Mouse (Mus musculus): ENCODE measurements around the gene Cyp26c1. TPM values are rescaled to one million over a fixed set of nuclear protein-coding genes. Genes with fewer than 3 reads are reported as not detected.

The Cyp26c1 gene
- not detected in 2 replicates for polyA plus RNA-seq (2012; rRNA removed; ENCODE audit: low replicate concordance)

DNA sequence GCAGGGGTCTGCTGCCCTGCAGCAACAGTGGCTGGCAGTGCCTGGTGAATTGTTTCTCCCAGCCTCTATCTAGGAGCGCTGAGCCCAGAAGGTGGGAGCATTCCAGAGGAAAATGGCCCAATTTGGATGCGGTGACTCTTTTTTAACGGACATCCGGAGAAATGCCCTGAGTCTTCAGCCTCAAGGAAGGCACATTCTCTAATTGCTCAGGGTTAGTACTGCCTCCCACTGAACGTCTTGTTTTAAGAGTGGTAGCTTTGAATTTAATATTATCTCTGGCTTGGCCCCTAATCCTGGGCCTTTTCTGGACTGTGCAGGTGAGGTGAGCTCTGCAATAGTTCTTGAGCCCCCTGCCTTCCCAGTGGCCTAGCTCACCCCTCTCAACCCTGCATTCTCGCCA is at the start of gene Cyp26c1:
Gene Cyp26c1 (plus strand): TSS at position 301 of the 400 bp plus-strand sequence.

DNA sequence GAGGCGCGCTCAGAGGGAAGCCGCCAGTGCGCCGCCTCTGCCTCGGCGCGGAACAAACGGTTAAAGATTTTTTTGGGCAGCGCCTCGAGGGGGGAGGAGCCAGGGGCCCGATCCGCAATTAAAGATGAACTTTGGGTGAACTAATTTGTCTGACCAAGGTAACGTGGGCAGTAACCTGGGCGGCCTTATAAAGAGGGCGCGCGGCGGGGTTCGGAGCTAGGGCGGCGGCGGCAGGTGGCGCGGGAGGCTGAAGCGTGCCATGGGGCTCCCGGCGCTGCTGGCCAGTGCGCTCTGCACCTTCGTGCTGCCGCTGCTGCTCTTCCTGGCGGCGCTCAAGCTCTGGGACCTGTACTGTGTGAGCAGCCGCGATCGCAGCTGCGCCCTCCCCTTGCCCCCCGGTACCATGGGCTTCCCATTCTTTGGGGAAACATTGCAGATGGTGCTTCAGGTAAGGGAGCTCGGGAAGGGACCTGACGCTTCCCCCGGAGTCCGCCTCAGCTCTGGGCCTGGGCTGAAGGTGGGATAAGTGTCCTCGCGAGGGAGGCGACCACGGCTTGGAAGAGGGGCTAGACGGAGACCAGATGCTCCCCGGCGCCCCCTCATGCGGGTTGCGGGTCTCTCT is 12.4 kb downstream of the Cyp26c1 start, which contains the start of gene Cyp26a1:
Gene Cyp26a1 (plus strand): TSS at position 148 of the 622 bp plus-strand sequence.

Other genes starting within 250 kb of the Cyp26c1 start
- 8.0 and 12.3 TPM in 2 replicates for gene Exoc6, start 135.2 kb upstream of the Cyp26c1 start, polyA plus RNA-seq (2012; rRNA removed; ENCODE audit: low replicate concordance)
- 0.14 and 2.4 TPM in 2 replicates for gene Cyp26a1, start 12.2 kb downstream of the Cyp26c1 start, polyA plus RNA-seq (2012; rRNA removed; ENCODE audit: low replicate concordance)

Measured in subcutaneous adipose tissue, adult 2 months (tissue).